Mouse (Mus musculus) limb, embryonic 11.5 days (tissue): ENCODE measurements around the gene Runx1. TPM values are rescaled to one million over a fixed set of nuclear protein-coding genes. Genes with fewer than 3 reads are reported as not detected.

Experiments
- ATAC-seq: fragments of 200-750 bp; cut with Nextera tagmentation; 2 replicates; pipeline ENCODE4 v1.8.0; 2017; ENCODE audit warnings: low read depth; ENCODE audit not compliant: insufficient number of reproducible peaks, low FRiP score, low TSS enrichment
- DNase-seq: peaks from one replicate; pipeline ENCODE4 v3.0.0-alpha.2; 2015; ENCODE audit warnings: low spot score
- H3K27ac ChIP-seq: fragments of 300-500 bp; sonication (generic); replicated peaks from 2 replicates; pipeline ENCODE4 v1.5.1; 2014; ENCODE audit warnings: low read depth, mild to moderate bottlenecking, low read length
- H3K27me3 ChIP-seq: fragments of 300-500 bp; sonication (generic); 2 replicates; pipeline ENCODE4 v1.6.1; 2014; ENCODE audit warnings: mild to moderate bottlenecking, low read length, mixed read lengths; ENCODE audit not compliant: control insufficient read depth, insufficient read depth
- H3K36me3 ChIP-seq: fragments of 300-500 bp; sonication (generic); 2 replicates; pipeline ENCODE4 v1.6.1; 2014; ENCODE audit warnings: mild to moderate bottlenecking, low read length, moderate library complexity, mixed read lengths; ENCODE audit not compliant: control insufficient read depth, insufficient read depth
- H3K4me1 ChIP-seq: fragments of 300-500 bp; sonication (generic); 2 replicates; pipeline ENCODE4 v1.6.1; 2014; ENCODE audit warnings: low read length, mixed read lengths; ENCODE audit not compliant: control insufficient read depth, insufficient read depth
- H3K4me2 ChIP-seq: fragments of 300-500 bp; sonication (generic); 2 replicates; pipeline ENCODE4 v1.6.1; 2014; ENCODE audit warnings: low read depth, mild to moderate bottlenecking, moderate library complexity; ENCODE audit not compliant: severe bottlenecking
- H3K4me3 ChIP-seq: fragments of 300-500 bp; sonication (generic); 2 replicates; pipeline ENCODE4 v1.5.1; 2014; ENCODE audit warnings: low read depth, low read length
- H3K9ac ChIP-seq: fragments of 300-500 bp; sonication (generic); 2 replicates; pipeline ENCODE4 v1.6.1; 2014; ENCODE audit warnings: mild to moderate bottlenecking, low read length
- H3K9me3 ChIP-seq: fragments of 300-500 bp; sonication (generic); 2 replicates; pipeline ENCODE4 v1.6.1; 2016; ENCODE audit warnings: low read length; ENCODE audit not compliant: control insufficient read depth
- WGBS: fragments of 180-500 bp; shearing (Covaris S2); extraction: QIAGEN DNeasy Blood & Tissue Kit; methylation state at CpG from one replicate; pipeline ENCODE4 v1.1.7; 2014; 5-methylcytosine and 5-hydroxymethylcytosine counted together
- polyA plus RNA-seq: library from polyadenylated mRNA; unstranded; fragments of >200 nt; fragmentation: Nextera tagmentation; extraction: Ambion mirVana; gene quantifications from 2 replicates; pipeline ENCODE4 v1.2.1, GENCODE M21; 2014

The Runx1 gene
- polyA plus RNA-seq, 1 experiment from 2014 or later = 2.7 TPM

DNA sequence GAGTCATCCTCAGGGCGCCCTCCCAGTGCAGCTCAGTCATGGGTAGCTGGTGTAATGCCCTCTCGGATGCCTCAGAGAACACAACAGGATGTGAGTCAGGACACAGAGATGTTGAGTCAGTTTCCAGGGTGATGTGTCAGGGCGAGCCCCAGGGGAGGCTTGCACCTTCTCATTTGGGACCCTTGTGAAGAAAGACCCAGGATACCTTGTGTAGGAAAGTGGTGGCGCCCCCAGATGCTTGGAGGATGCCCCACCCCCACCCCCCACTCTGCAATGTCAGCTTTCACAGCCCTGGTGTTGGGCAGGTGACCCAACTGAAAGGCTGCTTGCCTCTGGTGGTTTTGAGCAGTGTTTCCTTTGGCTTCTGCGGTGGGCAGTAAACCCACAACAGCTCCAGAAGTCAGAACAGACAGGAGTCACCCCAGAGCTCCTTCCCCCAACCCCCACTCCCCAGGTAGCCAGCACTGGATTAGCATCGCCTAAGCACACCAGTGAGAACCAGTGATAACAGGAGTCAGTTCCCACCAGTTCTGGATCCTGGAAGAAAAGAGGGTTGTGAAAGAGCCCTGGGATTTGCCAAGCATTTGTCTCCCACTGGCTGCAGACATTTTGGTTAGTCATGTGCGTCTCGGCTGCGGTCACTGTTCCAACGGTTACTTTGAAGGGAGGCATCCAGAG lies 205.0 kb downstream of the Runx1 start:
- no peak overlapping the region for H3K9ac ChIP-seq
- no peak overlapping the region for H3K4me3 ChIP-seq
- H3K4me2 ChIP-seq = no peak overlapping the region
- 59% methylated on average over 10 of the region's 10 CpGs for WGBS
- H3K36me3 ChIP-seq = no peaks in the 10 kb centered on the region
- DNase-seq (no peak), ATAC-seq (no peak)
- H3K27me3 ChIP-seq = no peaks in the 10 kb centered on the region
- H3K27ac ChIP-seq = no peak overlapping the region
- H3K4me1 ChIP-seq = peaks cover 11% of the 10 kb centered on the region; the same call in 1 of the 2 replicates
- no peaks in the 10 kb centered on the region for H3K9me3 ChIP-seq

- Histone ChIP-seq H3K4me3 (no peak overlapping the region), H3K27ac (no peak overlapping the region), H3K9me3 (no peaks in the 10 kb centered on the region), H3K27me3 (no peaks in the 10 kb centered on the region), H3K4me2 (no peak overlapping the region), H3K4me1 (peaks cover 13% of the 10 kb centered on the region), H3K9ac (no peak overlapping the region), H3K36me3 (no peaks in the 10 kb centered on the region)
- ATAC-seq (no peak), DNase-seq (no peak)
- 89% methylated on average over 2 of the region's 2 CpGs for WGBS
Measured at GRCm38 (mm10) chr16:92616839-92617238, 209.1 kb downstream of the Runx1 start.

- ATAC-seq = no peak
- no peaks in the 10 kb centered on the region for H3K27me3 ChIP-seq
- peaks cover 14% of the 10 kb centered on the region for H3K4me1 ChIP-seq
- H3K27ac ChIP-seq = no peak overlapping the region
- H3K4me2 ChIP-seq = no peak overlapping the region
- H3K36me3 ChIP-seq = no peaks in the 10 kb centered on the region
- WGBS = 91% methylated on average over 15 of the region's 15 CpGs
- H3K9me3 ChIP-seq = no peaks in the 10 kb centered on the region
- no peak overlapping the region for H3K4me3 ChIP-seq
- DNase-seq = no peak
- H3K9ac ChIP-seq = no peak overlapping the region
Measured at GRCm38 (mm10) chr16:92615234-92615799, 210.6 kb downstream of the Runx1 start.

GRCm38 (mm10) chr16:92612546-92612945 lies 213.4 kb downstream of the Runx1 start:
- no peaks in the 10 kb centered on the region for H3K9me3 ChIP-seq
- H3K4me3 ChIP-seq = no peak overlapping the region
- WGBS = 28% methylated on average over 8 of the region's 8 CpGs
- DNase-seq (no peak), ATAC-seq (no peak)
- H3K27me3 ChIP-seq = no peaks in the 10 kb centered on the region
- H3K9ac ChIP-seq = no peak overlapping the region
- no peak overlapping the region for H3K27ac ChIP-seq
- peaks cover 29% of the 10 kb centered on the region for H3K4me1 ChIP-seq
- H3K4me2 ChIP-seq = no peak overlapping the region
- no peaks in the 10 kb centered on the region for H3K36me3 ChIP-seq

DNA sequence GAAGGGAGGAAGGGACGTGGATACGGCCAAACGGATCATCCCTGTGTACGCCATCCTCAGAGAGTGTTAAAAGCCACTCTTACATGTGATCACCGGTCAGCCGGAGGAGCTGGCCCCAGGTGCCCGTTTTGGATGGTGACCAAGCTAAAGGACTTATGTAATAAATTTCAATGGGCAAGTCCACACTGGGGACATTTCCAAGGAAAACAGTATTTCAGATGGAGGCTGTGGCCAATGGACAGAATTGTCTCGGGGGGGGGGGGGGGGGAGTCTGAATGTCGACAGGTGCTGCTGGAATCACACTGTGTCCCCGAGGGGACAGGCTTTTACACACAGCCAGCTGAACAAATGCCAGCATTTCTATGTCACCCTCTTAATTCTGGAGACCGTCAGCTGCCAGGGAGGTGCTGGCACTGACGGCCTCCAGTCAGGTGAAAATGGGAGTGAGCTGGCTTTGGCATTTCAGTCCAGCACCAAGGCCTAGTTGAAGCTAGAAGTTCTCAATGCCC lies 214.3 kb downstream of the Runx1 start:
- no peak overlapping the region for H3K4me3 ChIP-seq
- H3K9me3 ChIP-seq = no peaks in the 10 kb centered on the region
- peaks cover 29% of the 10 kb centered on the region for H3K4me1 ChIP-seq
- H3K36me3 ChIP-seq = no peaks in the 10 kb centered on the region
- no peak overlapping the region for H3K27ac ChIP-seq
- H3K4me2 ChIP-seq = no peak overlapping the region
- no peak for DNase-seq
- 84% methylated on average over 12 of the region's 12 CpGs for WGBS
- no peak for ATAC-seq
- H3K27me3 ChIP-seq = no peaks in the 10 kb centered on the region
- H3K9ac ChIP-seq = no peak overlapping the region

- Histone ChIP-seq H3K36me3 (no peaks in the 10 kb centered on the region), H3K27me3 (peaks cover 9% of the 10 kb centered on the region; the same call in 1 of the 2 replicates), H3K4me2 (no peak overlapping the region), H3K4me1 (peaks cover 34% of the 10 kb centered on the region), H3K9ac (no peak overlapping the region), H3K4me3 (no peak overlapping the region), H3K27ac (no peak overlapping the region), H3K9me3 (no peaks in the 10 kb centered on the region)
- whole genome bisulfite sequencing = 41% methylated on average over 8 of the region's 8 CpGs
- no peak for DNase-seq
- ATAC-seq = no peak
Measured at GRCm38 (mm10) chr16:92610464-92610863, 215.5 kb downstream of the Runx1 start.

GRCm38 (mm10) chr16:92609717-92610077 lies 216.3 kb downstream of the Runx1 start:
- Histone ChIP-seq H3K9ac (no peak overlapping the region), H3K27ac (no peak overlapping the region), H3K36me3 (no peaks in the 10 kb centered on the region), H3K9me3 (no peaks in the 10 kb centered on the region), H3K27me3 (peaks cover 9% of the 10 kb centered on the region; the same call in 1 of the 2 replicates), H3K4me3 (no peak overlapping the region), H3K4me2 (no peak overlapping the region), H3K4me1 (peaks cover 34% of the 10 kb centered on the region)
- WGBS = 68% methylated on average over 11 of the region's 11 CpGs
- DNase-seq = no peak
- ATAC-seq = no peak

GRCm38 (mm10) chr16:92609006-92609716 lies 216.8 kb downstream of the Runx1 start:
- Histone ChIP-seq H3K4me3 (no peak overlapping the region), H3K4me1 (peaks cover 34% of the 10 kb centered on the region), H3K9ac (no peak overlapping the region), H3K4me2 (no peak overlapping the region), H3K9me3 (no peaks in the 10 kb centered on the region), H3K36me3 (no peaks in the 10 kb centered on the region), H3K27ac (peak overlapping the region; percentile 79; the same call in 1 of the 2 replicates), H3K27me3 (peaks cover 9% of the 10 kb centered on the region; the same call in 1 of the 2 replicates)
- 14% methylated on average over 8 of the region's 8 CpGs for WGBS
- ATAC-seq (peak; percentile 36; the same call in 1 of the 2 replicates), DNase-seq (peak; percentile 63)
